Mouse (Mus musculus): ENCODE data around the gene Cth.

The Cth gene

GRCm38 (mm10) chr3:157912155-157912554 lies 12.7 kb downstream of the Cth start:
- in situ Hi-C loops (cut with MseI, MboI) = no loop called here

GRCm38 (mm10) chr3:157910262-157910661 lies 14.6 kb downstream of the Cth start:
- in situ Hi-C loops (cut with MseI, MboI) = no loop called here

- in situ Hi-C loops (cut with MseI, MboI) = no loop called here
These were observed 16.7 kb downstream of the Cth start for GRCm38 (mm10) chr3:157908166-157908565.

- in situ Hi-C loops (cut with MseI, MboI) = no loop called here
These were observed 23.2 kb downstream of the Cth start for GRCm38 (mm10) chr3:157901721-157902120.

- in situ Hi-C loops (cut with MseI, MboI) = no loop called here
These were observed 24.9 kb downstream of the Cth start for GRCm38 (mm10) chr3:157899986-157900385.

- in situ Hi-C loops (cut with MseI, MboI) = no loop called here
These were observed 27.2 kb downstream of the Cth start for GRCm38 (mm10) chr3:157897645-157898044.

GRCm38 (mm10) chr3:157891819-157892218 lies 33.1 kb downstream of the Cth start:
- in situ Hi-C loops (cut with MseI, MboI) = no loop called here

GRCm38 (mm10) chr3:157884081-157884643 lies 40.7 kb downstream of the Cth start:
- in situ Hi-C loops (cut with MseI, MboI) = no loop called here

GRCm38 (mm10) chr3:157883085-157883484 lies 41.8 kb downstream of the Cth start:
- in situ Hi-C loops (cut with MseI, MboI) = no loop called here

- in situ Hi-C loops (cut with MseI, MboI) = no loop called here
These were observed 42.9 kb downstream of the Cth start for GRCm38 (mm10) chr3:157881992-157882391.

- in situ Hi-C loops (cut with MseI, MboI) = no loop called here
These were observed 43.9 kb downstream of the Cth start for GRCm38 (mm10) chr3:157880983-157881382.

GRCm38 (mm10) chr3:157877847-157878246 lies 47.0 kb downstream of the Cth start:
- in situ Hi-C loops (cut with MseI, MboI) = loop anchor here in 1 of 2 experiments (10.0 kb wide), 1 partner anchor 117 kb away; no protein-coding TSS in a partner anchor

- in situ Hi-C loops (cut with MseI, MboI) = loop anchor here in 1 of 2 experiments (10.0 kb wide), 1 partner anchor 118 kb away; no protein-coding TSS in a partner anchor
These were observed 48.3 kb downstream of the Cth start for GRCm38 (mm10) chr3:157876439-157877156.

- in situ Hi-C loops (cut with MseI, MboI) = loop anchor here in 1 of 2 experiments (10.0 kb wide), 1 partner anchor 122 kb away; no protein-coding TSS in a partner anchor
These were observed 52.0 kb downstream of the Cth start for GRCm38 (mm10) chr3:157872897-157873296.

- in situ Hi-C loops (cut with MseI, MboI) = no loop called here
These were observed 57.0 kb downstream of the Cth start for GRCm38 (mm10) chr3:157867836-157868235.

- in situ Hi-C loops (cut with MseI, MboI) = no loop called here
These were observed 58.6 kb downstream of the Cth start for GRCm38 (mm10) chr3:157866251-157866650.

- in situ Hi-C loops (cut with MseI, MboI) = no loop called here
These were observed 59.0 kb downstream of the Cth start for GRCm38 (mm10) chr3:157865848-157866247.

- in situ Hi-C loops (cut with MseI, MboI) = no loop called here
These were observed 59.4 kb downstream of the Cth start for GRCm38 (mm10) chr3:157865431-157865830.

GRCm38 (mm10) chr3:157852806-157853205 lies 72.1 kb downstream of the Cth start:
- in situ Hi-C loops (cut with MseI, MboI) = no loop called here

GRCm38 (mm10) chr3:157848503-157848902 lies 76.4 kb downstream of the Cth start:
- in situ Hi-C loops (cut with MseI, MboI) = no loop called here

GRCm38 (mm10) chr3:157847338-157848284 lies 77.3 kb downstream of the Cth start:
- in situ Hi-C loops (cut with MseI, MboI) = no loop called here
